Mouse (Mus musculus) natural killer cell, adult 2 months (primary cell): ENCODE data around the gene Auts2.

ENCODE experiments used
- DNase-seq, 2 experiments: peaks; one replicate each; pipeline ENCODE4 v3.0.0; 2022; ENCODE audit warnings: low spot score in 2 of 2

The Auts2 gene

DNA sequence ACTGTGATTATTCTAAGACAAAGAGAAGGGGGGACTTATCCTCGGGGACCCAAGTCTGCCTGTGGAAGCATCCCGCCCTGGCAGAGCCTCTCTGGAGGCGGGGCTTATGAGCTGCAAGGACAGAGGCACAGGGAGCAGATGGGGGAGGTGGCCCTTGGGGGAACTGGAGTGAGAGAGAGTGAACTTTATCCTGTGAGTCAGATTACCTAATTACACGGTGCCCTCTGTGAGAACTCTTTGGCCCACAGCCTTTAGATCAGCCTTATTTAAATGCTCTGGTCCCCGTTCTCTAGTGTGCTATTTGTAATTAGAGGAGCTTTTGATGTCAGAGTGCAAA is 809.9 kb downstream of the Auts2 start:
- DNase-seq, result no peak

- no peak for DNase-seq
Observed at GRCm38 (mm10) chr5:131732631-131733323, 810.4 kb downstream of the Auts2 start.

DNA sequence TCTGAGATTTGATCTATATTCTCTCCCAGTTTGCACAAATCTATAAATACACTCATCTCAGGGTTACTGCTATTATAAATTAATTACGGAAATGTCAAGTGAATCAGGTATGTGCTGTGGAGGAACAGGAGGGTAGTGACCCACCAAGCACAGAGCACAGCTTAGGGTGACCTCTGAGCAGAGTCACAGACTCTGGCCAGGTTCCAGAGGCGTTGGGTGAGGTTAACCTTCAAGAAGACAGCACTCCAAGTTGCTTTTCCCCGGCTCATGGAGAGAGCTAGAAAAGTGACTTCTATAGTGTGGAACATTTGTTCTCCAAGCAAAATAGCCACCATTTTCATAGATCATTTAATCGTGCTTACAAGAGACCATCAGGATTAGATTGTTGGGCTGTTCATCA is 813.7 kb downstream of the Auts2 start:
- DNase-seq, result no peak

DNA sequence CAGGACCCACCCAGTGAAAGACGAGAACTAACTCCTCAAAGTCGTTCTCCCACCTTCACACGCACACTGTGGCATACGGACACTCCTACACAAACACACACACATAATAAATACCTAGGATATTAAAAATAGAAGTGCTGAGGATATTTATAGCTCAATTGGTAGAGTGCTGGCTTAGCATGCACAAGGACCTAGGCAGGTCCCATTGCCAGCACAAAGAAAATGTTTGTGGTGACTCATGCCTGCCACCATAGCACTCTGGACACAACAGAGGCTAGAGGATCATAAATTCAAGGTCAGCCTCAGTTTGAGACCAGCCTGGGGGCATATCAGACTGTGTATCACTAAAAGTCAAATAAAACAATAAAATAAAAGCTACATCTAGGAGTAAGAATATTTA is 815.2 kb downstream of the Auts2 start:
- DNase-seq, result no peak

GRCm38 (mm10) chr5:131724508-131724907 is 818.6 kb downstream of the Auts2 start:
- no peak for DNase-seq

DNA sequence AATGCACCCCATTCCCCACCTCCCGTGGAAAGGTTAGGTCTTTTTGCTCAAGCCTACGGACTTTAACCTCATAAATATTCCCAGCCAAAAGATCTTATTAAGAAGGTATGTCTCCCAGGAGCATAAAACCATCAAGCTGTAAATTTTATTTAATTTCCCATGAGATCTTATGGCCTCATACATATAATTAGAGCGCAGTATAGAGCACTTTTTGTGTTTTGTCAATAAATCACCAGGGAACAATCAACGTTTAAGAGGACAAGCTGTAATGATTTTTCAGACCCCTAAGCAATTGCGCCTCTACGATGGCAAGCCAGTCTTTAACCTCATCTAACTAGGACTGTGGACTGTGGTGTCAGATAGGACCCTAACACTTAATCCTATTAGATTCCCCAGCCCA is 820.4 kb downstream of the Auts2 start:
- DNase-seq, result no peak

- no peak for DNase-seq
Observed at GRCm38 (mm10) chr5:131722361-131722760, 820.8 kb downstream of the Auts2 start.

DNA sequence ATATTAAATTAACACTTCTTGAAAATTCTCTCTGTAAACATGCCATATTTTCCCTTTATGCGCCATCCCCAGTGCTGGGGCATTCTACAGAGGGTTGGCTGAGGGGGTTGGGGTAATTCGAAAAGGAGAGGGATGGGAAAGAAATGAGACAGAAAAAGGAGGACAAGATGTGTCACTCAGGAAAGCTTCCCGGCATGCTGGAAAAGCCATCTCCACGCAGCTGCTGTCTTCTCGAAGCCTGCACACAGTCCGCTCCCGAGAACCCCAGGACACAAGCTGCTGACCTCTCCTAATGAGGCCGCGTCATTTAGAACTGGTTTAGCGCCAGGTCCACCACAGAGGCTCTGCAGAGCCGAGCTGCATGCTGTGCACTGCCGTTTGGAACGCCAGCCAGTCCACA is 825.1 kb downstream of the Auts2 start:
- no peak for DNase-seq

GRCm38 (mm10) chr5:131717359-131717965 is 825.7 kb downstream of the Auts2 start:
- no peak for DNase-seq

- no peak for DNase-seq
Observed at GRCm38 (mm10) chr5:131714979-131715378, 828.2 kb downstream of the Auts2 start.

- no peak for DNase-seq
Observed at GRCm38 (mm10) chr5:131712441-131712840, 830.7 kb downstream of the Auts2 start.

GRCm38 (mm10) chr5:131711474-131712129 is 831.5 kb downstream of the Auts2 start:
- DNase-seq, result no peak

GRCm38 (mm10) chr5:131710735-131711473 is 832.2 kb downstream of the Auts2 start:
- DNase-seq, result no peak

- DNase-seq, result no peak
Observed at GRCm38 (mm10) chr5:131707471-131707870, 835.7 kb downstream of the Auts2 start.

DNA sequence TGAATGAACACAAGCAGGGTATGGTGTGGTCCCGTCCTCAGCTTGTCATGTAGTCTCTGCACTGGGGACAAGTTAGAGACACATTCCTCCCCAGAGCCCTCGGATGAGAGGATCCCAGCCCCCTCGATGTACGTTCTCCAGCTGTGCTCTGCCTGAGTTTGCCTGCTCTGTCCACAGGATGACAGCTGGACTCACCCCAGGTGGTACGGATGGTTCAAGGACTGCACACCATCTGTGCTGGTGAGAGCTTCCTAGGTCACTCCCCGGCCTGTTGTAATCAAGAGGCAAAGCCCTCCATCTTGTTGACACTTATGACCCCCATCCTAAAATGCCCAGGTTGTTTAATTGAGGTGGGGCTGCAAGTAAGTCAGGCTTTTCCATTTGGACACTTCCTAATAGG is 839.4 kb downstream of the Auts2 start:
- no peak for DNase-seq

DNA sequence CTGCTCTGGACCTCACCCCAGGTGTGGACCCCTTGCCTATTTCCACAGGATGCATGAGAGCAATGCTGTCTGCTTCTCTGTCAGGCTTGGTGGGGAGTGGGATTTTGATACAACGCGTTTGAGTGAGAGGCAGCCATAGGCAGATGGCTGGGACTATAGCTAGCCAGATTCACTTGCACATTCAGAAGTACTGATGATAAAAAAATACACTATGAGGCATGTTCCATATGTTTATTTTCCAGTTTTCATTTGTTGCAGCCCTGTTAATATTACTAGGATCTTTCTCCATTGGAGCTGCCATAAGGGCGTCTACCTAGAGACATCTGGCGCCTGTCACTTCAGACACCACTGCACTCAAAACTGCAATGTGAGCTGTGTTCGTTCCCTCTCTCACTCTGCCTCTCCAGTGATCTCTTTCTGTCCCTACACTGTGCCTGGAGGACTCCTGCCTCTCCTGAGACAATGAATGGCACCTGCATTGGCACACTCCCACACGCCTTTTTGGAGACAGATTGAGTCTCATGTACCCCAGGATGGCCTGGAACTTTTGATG is 840.2 kb downstream of the Auts2 start:
- DNase-seq, result no peak

DNA sequence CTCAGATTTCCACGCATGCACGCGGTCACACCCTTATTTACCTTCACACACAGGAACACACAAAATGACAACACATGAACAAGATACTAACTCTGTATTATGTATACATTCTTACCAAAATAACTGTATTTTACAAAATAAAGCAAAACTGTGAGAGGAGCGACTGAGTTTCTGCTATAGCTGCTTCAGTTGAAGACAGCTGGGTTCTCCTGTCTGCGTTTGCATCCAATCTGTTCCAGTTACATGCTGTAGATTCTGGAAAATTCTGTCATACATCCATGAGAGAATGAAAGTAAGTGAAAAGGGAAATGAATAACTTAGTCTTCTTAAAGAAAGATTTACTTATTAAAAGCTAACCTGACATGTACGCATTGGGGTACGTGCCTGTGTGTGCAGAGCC is 844.2 kb downstream of the Auts2 start:
- DNase-seq, result no peak

DNA sequence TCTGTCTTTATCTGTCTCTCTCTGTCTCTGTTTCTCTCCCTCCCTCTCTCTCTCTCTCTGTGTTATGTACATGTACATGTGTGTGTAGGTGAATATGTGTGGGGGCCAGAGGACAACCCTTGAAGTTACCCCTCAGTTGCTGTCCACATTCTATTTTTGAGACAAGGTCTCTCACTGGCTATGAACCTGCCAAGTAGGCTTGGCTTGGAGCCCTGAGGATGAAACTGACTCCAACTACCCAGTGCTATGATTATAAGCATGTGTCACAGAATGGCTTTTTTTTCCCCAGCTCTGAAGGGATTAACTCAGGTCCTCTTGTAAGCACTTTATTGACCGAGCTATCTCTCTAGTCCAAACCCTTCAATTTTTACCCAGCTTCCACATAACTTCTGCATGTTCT is 852.4 kb downstream of the Auts2 start:
- no peak for DNase-seq

GRCm38 (mm10) chr5:131686956-131687618 is 856.1 kb downstream of the Auts2 start:
- no peak for DNase-seq

GRCm38 (mm10) chr5:131680127-131680845 is 862.9 kb downstream of the Auts2 start:
- DNase-seq, result no peak

GRCm38 (mm10) chr5:131679523-131679922 is 863.6 kb downstream of the Auts2 start:
- no peak for DNase-seq
